Mouse (Mus musculus) neural tube, embryonic 15.5 days (tissue): ENCODE data around the gene Hspa14. TPM values are rescaled to one million over a fixed set of nuclear protein-coding genes. Genes with fewer than 3 reads are reported as not detected.

Source experiments
- polyA plus RNA-seq: library from polyadenylated mRNA; unstranded; fragments of >200 nt; fragmentation: Nextera tagmentation; extraction: Ambion mirVana; gene quantifications from 2 replicates; pipeline ENCODE4 v1.2.1, GENCODE M21; 2015

Hspa14 gene
- polyA plus RNA-seq, 1 experiment from 2014 or later: 58.0 TPM

Other genes starting within 250 kb of the Hspa14 start
- 88.6 and 106 TPM in 2 replicates for gene Nmt2, start 228.6 kb downstream of the Hspa14 start, polyA plus RNA-seq
- gene Rpp38, start 180.2 kb downstream of the Hspa14 start, polyA plus RNA-seq: 11.6 and 14.1 TPM in 2 replicates
- 4.3 and 5.2 TPM in 2 replicates for gene Acbd7, start 176.6 kb downstream of the Hspa14 start, polyA plus RNA-seq
- not detected in 2 replicates for gene Olah, start 115.6 kb downstream of the Hspa14 start, polyA plus RNA-seq
- 3.8 and 4.7 TPM in 2 replicates for gene Meig1, start 90.2 kb downstream of the Hspa14 start, polyA plus RNA-seq
- 6.7 and 7.7 TPM in 2 replicates for gene Dclre1c, start 88.7 kb downstream of the Hspa14 start, polyA plus RNA-seq
- 6.7 and 8.2 TPM in 2 replicates for gene Suv39h2, start 37.8 kb downstream of the Hspa14 start, polyA plus RNA-seq
- 6.6 and 6.9 TPM in 2 replicates for gene Gm45902, start within 50 bp of the Hspa14 start, polyA plus RNA-seq
- gene Cdnf, start 216 bp upstream of the Hspa14 start, polyA plus RNA-seq: 0.19 and 0.28 TPM in 2 replicates
- 22.4 and 35.5 TPM in 2 replicates for gene Fam107b, start 57.7 kb upstream of the Hspa14 start, polyA plus RNA-seq